Mouse (Mus musculus) frontal cortex, adult (tissue): Measurements from ENCODE around the gene Tmem259.
"Not testable (repeated sequence)": the region's sequence is repeated elsewhere in the genome, so short reads cannot be mapped to it uniquely, and the experiment has no call there.

Experiments
- ATAC-seq: cut with Nextera tagmentation; 2 replicates; pipeline ENCODE4 v1.9.2; 2017; ENCODE audit warnings: mild to moderate bottlenecking, moderate library complexity, mixed read lengths; ENCODE audit not compliant: low TSS enrichment

The Tmem259 gene

DNA sequence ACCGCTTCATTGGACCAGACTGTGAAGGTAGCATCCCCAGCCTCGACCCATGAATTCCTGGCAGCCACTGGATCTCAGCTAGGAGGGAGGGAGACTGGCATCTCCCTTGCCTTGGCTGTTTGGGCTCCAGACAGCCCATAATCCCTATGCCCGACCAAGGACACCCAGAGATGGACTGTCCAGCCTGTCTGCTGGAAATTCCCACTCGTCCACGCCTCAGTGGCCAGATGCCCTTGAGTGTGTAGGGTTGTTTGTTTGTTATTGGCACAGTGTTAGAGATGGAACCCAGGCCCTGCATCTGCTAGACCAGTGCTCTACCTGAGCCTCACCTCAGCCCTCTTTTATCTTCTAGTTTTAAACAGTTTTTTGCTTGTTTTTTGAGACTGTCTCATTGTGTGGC, 18.8 kb downstream of the Tmem259 start:
- ATAC-seq = no peak

DNA sequence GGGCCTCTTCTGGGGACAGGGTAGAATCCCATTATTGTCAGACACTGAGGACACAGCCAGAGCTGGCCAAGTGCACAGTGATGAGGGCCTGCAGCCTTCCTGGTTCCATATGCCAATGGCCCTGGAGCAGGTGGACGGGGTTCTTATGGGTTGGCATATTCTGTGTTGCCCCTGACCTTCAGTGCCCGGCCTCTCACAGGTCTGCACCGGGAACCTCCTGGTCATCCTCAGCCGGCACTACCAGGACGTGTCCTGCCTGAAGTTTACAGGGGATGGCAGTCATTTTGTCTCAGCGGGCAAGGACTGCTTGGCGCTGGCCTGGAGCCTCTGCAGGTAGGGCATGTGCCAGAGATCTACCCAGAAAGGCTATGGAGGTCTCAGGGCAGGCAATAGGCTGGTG, 19.4 kb downstream of the Tmem259 start:
- no peak for ATAC-seq

DNA sequence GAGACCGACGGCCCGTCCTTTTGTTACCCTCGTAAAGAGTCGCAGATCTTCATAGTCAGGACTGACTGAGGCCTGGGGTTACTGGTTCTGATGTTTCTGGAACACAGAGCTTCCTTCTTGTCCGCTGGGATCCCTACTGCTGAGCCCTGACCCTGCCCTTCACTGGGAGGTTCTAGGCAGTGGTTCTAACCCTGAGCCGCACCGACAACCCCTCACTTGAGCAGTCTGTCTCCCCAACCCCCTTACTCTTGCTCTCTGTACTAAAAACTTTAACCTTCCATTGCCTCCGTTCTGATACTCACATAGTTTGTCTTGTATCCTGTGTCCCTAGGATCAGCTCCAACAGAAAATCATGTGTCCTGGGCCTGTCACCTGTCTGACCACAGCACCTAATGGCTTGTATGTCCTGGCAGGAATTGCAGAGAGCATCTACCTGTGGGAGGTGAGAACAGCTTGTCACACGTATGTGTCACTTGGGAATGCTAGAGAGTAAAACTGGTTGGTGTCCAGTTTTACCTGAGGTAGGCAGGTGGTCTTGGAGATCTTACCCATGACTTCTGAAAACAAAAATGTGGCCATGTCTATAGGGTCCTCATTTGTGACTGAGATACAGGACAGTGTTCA, 23.3 kb downstream of the Tmem259 start:
- no peak for ATAC-seq

DNA sequence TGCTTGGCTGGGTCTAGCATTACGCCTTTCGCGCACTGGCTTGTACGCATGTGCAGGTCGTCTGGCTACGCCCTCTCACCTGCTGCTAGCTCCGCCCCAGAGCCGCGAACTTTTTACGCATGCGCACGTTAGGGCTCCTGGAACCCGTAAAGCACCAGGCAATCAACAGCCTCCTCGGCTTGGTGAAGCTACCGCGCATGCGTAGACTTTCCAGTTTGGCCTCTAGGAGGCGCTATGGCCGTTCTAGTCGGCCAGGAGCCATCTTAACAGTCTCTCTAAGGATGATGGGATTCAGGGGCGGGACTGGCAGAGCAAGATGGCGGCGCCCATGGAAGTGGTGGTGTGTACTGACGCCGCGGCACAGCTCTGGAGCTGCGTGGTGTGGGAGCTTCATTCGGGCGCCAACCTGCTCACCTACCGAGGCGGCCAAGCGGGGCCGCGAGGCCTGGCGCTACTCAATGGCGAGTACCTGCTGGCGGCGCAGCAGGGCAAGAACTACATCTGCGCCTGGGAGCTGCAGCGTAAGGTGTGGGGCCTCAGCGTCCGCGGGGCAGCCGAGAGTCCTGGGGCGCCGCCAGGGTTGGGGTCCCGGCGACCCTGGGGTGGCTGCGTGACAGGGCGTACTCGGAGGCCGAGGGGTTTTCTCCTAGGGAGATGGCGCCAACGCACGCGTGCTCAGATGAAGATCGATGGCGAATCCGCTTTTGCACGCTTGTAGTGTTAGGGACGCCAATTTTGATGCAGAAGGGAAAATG, 24.1 kb downstream of the Tmem259 start, which contains the start of gene Wdr18:
Gene Wdr18, plus strand, starts transcription at position 306 of the 755 bp plus-strand sequence.
- ATAC-seq = peak; percentile 92

DNA sequence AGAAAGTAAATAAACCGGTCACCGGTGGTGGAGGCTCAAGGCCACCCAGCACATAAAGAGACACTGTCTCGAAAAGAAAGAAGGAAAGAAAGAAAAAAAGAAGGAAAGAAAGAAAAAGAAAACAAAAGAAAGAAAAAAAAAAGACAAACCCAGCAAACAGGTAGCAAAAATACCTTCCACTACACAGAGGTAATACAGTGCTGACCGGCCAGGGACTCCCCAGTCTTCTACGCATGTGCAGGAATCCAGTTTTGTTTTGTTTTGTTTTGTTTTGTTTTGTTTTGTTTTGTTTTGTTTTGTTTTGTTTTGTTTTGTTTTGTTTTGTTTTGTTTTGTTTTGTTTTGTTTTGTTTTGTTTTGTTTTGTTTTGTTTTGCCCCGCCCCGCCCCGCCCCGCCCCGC, 24.7 kb downstream of the Tmem259 start:
- not testable (repeated sequence) for ATAC-seq

DNA sequence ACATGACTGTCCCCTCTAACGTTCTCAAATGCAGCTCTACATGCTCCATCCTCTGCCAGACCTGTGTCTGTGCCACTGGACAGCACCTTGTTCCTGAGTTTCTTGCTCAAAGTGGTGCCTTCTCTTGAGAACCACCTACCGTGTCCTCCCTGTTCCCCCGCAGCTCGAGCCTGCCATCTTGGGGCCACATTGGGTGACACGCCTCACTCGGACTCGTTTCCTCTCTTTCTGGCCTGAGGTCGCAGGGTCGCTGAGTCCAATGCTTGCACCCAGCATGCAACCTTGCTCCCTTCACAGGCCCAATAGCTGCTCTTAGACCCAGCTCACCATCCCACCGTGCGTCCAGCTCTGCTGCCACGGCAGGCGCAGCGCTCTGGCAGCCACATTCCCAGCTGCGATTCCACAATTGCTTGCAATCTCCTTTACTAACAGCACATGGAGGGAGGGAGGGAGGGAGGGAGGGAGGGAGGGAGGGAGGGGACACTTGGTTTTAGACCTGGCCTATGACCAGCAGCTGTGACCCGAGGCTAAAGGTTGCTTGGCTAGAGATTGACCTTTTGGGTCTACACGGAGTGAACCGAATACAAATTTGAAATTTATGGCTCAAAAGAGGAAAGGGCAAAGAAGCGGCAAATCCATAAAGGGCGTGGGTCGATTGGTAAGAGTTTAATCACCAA, 25.9 kb downstream of the Tmem259 start:
- ATAC-seq = 0 out of 2 replicates have a peak, but pooled peaks have one; percentile 32

DNA sequence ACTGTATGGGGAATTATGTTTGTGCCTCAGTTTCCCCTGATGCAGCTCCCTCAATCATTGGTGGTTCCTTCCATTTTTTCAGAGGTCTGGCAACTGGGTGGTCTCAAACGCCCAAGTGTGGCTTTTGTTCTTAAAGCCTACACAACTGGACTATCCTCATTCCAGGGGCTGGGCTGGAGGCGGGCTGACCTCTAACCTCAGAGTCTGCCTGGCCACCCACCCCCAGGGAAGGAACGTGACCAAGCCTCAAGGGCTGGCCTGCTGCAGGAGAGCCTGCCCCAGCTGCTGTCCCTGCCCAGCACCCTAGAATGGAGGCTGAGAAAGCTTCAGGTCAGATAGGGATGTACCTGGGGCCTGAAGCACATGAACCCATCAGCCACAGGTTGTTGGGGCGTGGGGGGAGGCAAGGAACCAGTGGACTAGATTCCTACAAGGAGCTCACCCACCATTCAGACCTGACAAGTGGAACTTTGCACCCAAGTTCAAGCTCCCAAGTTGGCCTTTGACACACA, 27.4 kb downstream of the Tmem259 start:
- ATAC-seq = no peak

DNA sequence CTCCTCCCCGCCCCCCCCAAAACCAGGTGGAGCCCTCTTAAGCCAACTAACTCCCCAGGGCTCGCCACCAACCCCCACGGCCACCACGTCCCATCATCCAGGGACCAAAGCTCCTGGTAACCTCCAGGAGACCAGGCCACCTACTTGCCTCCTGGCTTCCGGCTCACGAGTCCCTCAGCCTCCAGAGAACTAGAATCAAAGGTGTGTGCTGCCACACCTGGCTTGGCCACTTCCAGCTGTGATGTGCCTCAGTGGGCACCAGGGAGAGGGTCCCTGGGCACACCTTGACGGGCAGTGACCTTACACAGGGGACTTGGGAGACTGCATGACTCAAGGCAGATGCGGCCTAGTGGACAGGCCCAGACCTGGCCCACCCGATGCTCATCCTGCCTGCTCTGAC, 28.4 kb downstream of the Tmem259 start:
- ATAC-seq = no peak

DNA sequence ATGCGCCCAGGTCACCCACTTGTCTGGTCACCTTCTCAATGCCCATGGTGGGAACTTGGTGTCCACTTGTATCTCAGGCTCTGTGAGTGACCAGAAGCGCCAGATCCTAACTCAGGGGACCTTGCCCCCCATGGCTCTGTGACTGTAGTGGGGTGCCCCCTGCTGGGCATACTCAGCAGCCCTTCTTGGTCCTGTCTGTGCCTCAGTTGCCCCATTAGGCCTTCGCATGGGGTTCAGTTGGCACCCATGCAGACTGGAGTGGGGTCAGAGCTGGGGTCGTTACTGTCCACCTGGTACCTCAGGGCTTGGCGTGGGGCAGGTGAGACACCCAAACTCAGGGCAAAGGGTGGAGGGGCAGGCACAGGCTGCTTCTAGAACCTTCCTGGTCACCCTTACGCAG, 30.2 kb downstream of the Tmem259 start:
- ATAC-seq = no peak

DNA sequence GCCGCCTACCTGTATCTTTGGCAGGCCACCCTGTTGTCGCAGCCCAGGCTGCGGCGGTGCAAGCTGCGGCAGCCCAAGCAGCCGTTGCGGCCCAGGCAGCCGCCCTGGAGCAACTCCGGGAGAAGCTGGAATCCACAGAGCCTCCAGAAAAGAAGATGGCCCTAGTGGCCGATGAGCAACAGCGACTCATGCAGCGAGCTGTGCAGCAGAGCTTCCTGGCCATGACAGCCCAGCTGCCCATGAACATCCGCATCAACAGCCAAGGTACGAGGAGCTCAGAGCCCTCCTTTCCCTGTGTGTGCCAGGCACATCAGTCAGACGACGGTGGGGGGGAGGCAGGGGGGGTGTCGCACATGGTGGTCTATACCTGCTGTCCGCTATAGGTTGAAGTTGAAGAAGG, 33.5 kb downstream of the Tmem259 start:
- ATAC-seq = no peak

DNA sequence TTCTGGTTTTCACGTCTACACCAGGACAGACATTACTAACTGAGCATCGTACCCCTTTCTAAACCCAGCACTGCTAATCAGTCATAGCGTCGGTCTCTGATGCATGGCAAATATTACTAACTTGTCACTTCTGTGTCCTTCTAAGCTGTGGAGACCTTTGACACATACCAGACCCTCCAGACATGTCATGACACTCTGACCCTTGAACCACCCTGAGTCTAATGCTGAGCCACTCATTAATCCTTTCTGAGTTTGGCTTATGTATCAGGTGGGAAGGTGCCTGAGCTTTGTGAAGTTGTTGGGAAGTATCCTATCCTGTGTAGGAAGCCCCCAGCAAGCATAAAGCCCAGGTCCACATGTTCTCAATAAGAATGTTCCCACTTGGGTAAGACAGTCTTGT, 34.3 kb downstream of the Tmem259 start:
- no peak for ATAC-seq

DNA sequence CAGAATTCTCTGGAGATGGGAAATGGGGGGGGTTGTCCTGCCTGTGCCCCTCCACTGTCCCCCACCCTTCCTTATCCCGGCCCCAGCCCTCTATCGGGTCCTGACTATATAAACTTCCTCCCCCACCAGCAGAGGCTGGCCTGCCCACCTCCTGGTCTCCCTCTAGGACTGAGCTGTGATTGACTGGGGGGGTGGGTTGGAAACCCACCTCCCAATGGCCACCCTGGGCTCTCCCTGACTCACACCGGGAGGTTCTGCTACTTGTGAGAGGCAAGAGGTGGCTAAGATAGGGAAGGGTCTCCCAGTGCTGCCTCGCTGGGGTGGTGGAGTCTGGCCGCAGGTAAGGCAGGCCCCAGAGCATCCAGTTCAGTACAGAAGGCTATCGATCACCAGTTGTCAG, 36.6 kb downstream of the Tmem259 start:
- ATAC-seq = no peak

DNA sequence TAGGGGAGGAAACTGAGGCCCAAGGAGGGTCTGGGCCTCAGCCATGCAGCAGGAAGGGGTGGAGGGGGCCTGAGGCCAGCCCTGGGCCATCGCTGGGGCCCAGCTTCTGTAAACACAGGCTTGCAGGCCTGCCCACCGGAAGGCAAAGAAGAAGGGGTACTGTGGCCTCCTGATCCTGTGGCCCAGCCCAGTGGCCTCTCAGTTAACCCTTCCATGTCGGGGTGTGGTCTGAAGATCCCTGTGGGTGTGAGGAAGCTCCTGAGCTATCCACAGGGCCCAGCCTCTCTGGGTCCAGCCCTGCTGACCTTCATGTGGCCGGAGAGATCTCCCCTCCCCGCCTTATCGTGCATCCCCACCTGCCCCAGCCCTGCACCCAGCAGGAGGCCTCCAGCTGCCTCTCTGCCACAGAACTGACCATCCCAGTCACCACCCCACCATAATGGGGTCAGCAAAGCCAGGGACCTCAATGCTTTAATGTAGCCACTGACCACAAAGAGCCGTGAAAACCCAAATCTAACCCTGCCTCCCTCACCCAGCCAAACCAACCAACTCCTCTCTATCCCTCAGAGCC, 37.3 kb downstream of the Tmem259 start:
- ATAC-seq = no peak

DNA sequence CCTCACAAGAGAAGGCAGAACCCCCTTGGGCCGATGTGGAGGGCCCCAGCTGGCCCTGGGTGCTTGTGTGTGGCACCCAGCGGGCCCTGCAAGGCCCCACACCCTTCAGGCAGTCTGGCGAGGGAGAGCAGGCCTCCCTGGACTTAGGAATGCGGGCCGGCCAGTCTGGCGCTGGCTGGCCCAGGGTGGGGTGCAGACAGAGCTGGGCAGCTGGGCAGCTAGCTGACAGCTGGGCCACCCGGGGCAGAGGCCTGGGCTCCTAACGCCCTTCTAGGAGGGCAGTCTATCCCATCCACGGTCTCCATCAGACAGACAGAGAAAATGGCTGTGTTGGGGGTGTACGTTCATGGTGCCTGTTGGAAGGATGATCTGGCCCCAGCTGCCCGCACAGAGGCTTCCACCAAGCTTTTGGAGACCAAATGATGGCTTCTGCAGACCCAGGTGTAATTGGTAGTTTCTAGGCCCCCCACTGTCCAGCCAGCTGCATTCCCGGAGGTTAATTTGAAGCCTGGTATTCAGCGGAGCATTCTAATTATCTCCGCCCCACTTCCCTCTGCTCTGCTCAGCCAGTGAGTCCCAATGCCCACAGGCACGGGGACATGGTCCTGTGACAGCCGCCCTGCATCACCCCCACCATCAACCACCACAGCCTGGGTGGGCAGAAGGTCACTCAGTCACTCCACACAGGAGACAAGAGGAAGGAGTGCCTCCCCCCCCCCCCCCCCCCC, 38.5 kb downstream of the Tmem259 start:
- no peak for ATAC-seq

DNA sequence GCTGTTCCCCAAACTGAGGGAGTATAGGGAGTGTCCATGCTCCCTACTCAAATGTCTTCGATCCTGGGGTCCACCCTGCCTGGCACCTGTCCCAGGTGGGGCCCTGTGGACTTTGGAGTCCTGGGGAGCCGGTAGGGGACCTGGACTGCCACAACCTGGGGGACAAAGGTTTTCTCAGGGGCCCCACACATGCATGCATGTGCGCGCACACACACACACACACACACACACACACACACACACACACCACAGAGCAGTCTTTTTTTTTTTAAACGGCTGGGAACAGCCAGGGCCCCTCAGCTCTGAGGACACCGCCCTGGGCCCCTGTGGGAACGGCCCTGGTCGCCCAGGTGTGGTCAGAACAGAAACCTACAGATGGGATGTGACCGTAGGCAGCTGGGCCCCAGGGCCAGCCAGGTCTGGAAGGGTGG, 40.6 kb downstream of the Tmem259 start:
- ATAC-seq = no peak

DNA sequence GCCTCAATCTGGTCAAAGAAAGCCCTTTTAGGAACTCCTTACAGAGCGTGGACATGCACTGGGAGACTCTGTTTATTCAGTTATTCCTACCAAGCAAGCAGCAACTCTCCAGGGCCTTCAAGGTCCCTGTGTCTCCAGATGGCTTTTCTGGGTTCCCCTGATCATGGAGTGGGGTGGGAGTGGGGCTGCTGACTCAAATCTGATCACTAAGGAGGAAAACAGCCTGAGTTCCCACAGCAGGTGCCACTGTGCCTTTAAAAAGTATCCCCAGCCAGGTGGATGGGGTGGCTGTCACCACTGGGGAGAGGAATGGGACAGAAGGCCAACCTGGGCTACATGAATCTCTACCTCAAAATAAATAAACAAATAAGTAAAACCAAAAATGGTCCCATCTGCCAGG, 41.1 kb downstream of the Tmem259 start:
- no peak for ATAC-seq

DNA sequence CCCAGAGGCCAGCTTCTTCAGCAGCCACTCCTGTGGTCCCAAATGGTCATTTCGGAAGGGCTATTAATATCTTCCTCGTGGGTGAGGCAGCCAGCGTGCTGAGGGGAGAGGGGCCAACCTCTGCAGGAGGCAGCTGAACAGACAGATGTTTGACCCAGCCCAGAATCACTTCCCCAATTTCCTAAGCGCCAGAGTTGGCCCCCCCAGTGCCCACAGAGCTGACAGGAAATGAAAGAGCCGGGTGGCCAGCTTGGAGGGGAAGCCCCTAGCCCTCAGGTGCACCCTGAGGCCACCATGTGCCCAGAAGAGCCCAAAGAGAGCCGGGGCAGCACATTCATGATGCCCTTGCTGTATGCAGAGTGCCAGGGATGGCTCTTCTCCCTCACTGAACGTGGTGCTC, 43.4 kb downstream of the Tmem259 start:
- ATAC-seq = no peak

DNA sequence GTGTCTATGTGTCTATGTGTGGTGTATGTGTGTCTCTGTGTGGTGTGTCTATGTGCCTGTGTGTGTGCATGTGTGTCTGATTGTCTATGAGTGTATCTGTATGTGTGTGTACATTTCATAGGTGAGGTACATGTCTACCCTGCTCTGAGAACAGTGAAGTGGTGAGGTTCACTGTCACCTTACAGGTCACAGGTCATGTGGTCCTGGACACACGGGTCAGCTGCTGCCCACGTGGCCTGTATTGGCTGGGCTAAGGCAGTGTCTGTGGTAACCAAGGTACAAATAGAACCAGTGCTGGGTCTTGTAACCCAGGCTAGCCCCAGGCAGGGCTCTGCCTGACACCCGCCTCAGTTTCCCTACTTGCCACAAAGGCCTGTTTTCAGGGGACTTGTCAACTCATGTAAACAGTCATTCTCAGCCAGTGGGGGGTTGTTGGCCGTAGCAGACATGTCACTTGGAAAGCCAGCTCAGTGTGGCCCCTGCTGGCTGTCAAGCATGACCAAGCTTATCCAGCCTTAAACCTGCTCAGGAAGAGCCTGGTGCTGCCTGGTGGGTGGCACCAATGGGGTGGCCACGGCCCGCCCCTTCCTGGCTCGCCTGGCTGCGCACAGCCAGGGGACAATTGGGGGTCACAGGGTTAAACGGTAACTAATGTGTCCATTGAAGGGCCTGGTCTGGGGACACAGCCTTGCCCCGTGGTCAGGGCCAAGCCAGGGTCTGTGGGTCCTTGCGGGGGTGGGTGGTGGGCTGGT, 46.2 kb downstream of the Tmem259 start:
- no peak for ATAC-seq

DNA sequence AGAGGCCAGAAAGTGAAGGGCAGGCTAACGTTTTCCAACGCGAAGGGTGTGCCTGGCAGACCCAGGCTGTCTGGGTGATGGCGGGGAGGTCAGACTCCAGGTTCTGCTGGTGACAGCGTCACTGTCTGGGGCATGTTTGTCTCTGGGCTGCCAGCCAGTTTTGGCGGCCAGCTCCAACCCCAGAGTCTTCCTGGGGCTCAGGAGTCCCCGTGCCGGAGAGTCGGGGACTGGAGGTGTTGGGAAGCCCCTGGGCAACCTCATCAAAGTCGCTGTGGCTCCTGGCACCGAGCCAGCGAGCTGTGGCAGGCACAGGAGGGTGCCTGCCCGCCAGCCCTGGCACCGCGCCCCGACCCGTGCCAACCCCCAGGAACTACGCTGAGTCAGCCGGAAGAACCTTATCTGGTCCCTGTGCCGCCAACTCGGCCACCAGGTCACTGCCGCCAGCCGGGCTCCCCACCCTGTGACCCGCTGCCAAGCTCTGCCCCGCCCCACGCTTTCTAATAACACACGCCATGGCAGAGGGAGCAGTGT, 47.2 kb downstream of the Tmem259 start:
- no peak for ATAC-seq

DNA sequence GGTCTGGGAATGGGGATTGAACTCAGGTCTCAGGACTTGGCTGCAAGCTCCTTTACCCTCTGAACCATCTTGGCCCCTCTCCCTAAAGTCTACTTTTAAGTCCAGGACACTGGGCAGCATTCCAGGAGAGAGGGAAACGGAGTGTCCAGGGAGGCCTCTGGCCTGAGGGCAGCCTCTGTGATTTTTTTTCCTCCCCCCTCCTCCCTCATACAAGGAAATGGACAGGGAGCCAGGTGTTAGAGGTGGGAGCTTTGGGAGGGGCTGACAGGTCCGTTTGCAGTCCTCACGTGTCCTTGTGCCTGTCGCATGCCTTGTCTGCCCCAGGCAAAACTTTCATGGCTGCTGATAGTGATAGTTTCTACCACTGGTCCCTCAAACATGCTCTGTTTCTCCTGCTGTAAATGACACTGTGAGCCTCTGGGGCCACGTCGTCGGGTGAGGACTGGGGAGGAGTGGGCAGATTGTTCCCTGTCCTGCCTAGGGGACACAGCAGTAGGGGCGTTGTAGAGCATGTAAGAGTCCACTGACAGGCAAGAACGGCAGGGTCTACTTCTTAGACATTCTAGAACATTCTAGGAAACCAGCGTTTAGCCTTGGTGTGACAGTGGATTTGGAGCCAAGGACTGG, 47.7 kb downstream of the Tmem259 start:
- no peak for ATAC-seq
